Comparison of ENCODE assay signal across 10 mouse cellular contexts in genomic region chr5:103134839-103135238, GRCm38 (mm10).
DNase-seq lines count a peak whose midpoint lies in the region; ATAC-seq and TF ChIP-seq lines count a peak whose summit lies in the region.
"Had no signal": no experiment of that assay in that cellular context is flagged by ENCODE, and none has a peak within 500 bp of the region (broad histone marks: within the 10 kb centered on the region; RNA-seq: fewer than 3 reads in every experiment).

No protein-coding gene starts in this region.

- peak; percentile 36 for DNase-seq in gastrocnemius, adult 2 months
- no peak for DNase-seq in gastrocnemius, postnatal 25 days
- DNase-seq in lung, postnatal 36 days, result no peak
- DNase-seq in lung, postnatal 10 days, result peak; percentile 45
- no peak for DNase-seq in kidney, adult 2 months
- no peak for DNase-seq in embryo, embryonic 10 days (ENCODE audit: low spot score)
- DNase-seq: forebrain, postnatal 0 days had no signal

- H3K4me2 ChIP-seq in lung, embryonic 16.5 days (ENCODE audit: low read depth, low read length), result no peak overlapping the region

- H3K27ac ChIP-seq in gastrocnemius, adult 2 months, result no peak overlapping the region
- no peak overlapping the region for H3K27ac ChIP-seq in lung, embryonic 16.5 days (ENCODE audit: low read length)
- no peak overlapping the region for H3K27ac ChIP-seq in kidney, adult 2 months (ENCODE audit: insufficient read depth, low read depth, low read length)
- H3K27ac ChIP-seq: liver, embryonic 14.5 days had no signal

- H3K9me3 ChIP-seq in lung, embryonic 16.5 days (ENCODE audit: control insufficient read depth, low read length), result no peaks in the 10 kb centered on the region

- no peaks in the 10 kb centered on the region for H3K4me1 ChIP-seq in lung, embryonic 16.5 days (replicated peaks; ENCODE audit: control insufficient read depth, insufficient read depth, low read length)
- no peaks in the 10 kb centered on the region for H3K4me1 ChIP-seq in kidney, adult 2 months (ENCODE audit: control insufficient read depth, insufficient read depth, low read length)

- peak; percentile 59 for ATAC-seq in lung, embryonic 16.5 days (ENCODE audit: low read depth)
- 0 out of 2 replicates have a peak, but pooled peaks have one; percentile 45 for ATAC-seq in cerebellum, adult (ENCODE audit: insufficient number of reproducible peaks, low FRiP score, low TSS enrichment)
- ATAC-seq: forebrain, postnatal 0 days had no signal

- no peaks in the 10 kb centered on the region for H3K36me3 ChIP-seq in lung, embryonic 16.5 days (ENCODE audit: control insufficient read depth, insufficient read depth, low read length)
- H3K36me3 ChIP-seq in kidney, adult 2 months (ENCODE audit: control insufficient read depth, insufficient read depth, low read length), result no peaks in the 10 kb centered on the region

- TF ChIP-seq POLR2A in kidney, adult 2 months (IDR thresholded peaks at IDR 0.05; ENCODE audit: low read depth, low read length), result no peak

- no peaks in the 10 kb centered on the region for H3K27me3 ChIP-seq in lung, embryonic 16.5 days (ENCODE audit: control insufficient read depth, insufficient read depth, low read depth, low read length)
- no peaks in the 10 kb centered on the region for H3K27me3 ChIP-seq in kidney, adult 2 months (replicated peaks; ENCODE audit: control insufficient read depth, insufficient read depth, low read length)

- intact Hi-C loops in gastrocnemius, adult 2 months (cut with DNase I), result no loop called here

- 52% methylated on average over 9 of the region's 9 CpGs for WGBS in lung, embryonic 16.5 days
- WGBS in kidney, adult 2 months, result 62% methylated on average over 9 of the region's 9 CpGs

- H3K9ac ChIP-seq in lung, embryonic 16.5 days (ENCODE audit: low read length), result no peak overlapping the region
- H3K9ac ChIP-seq: forebrain, postnatal 0 days; liver, embryonic 14.5 days had no signal

- H3K4me3 ChIP-seq in gastrocnemius, adult 2 months, result no peak overlapping the region
- H3K4me3 ChIP-seq in lung, embryonic 16.5 days (ENCODE audit: low read length), result no peak overlapping the region
- H3K4me3 ChIP-seq in kidney, adult 2 months (ENCODE audit: insufficient read depth, low read depth, low read length), result no peak overlapping the region

- TF ChIP-seq CTCF in gastrocnemius, adult 2 months (IDR thresholded peaks at IDR 0.05), result no peak
- no peak for TF ChIP-seq CTCF in kidney, adult 2 months (conservative IDR thresholded peaks at IDR 0.05; ENCODE audit: insufficient read depth, insufficient read length, low read depth, low read length)

Comparison
In these comparisons a context has a peak if more than half of its experiments do, and no peak if none do; other contexts are left out.
1. DNase-seq: peak in gastrocnemius, adult 2 months (single experiment) and lung, postnatal 10 days (single experiment); none in gastrocnemius, postnatal 25 days (single experiment), lung, postnatal 36 days (single experiment), kidney, adult 2 months (single experiment) and embryo, embryonic 10 days (single experiment).